Mouse (Mus musculus) spleen, postnatal 0 days (tissue): ENCODE results near the gene Pax7. TPM values are rescaled to one million over a fixed set of nuclear protein-coding genes. Genes with fewer than 3 reads are reported as not detected.

ENCODE experiments used
- polyA plus RNA-seq: library from polyadenylated mRNA; unstranded; fragments of >200 nt; fragmentation: Nextera tagmentation; extraction: Ambion mirVana; gene quantifications from 2 replicates; pipeline ENCODE4 v1.2.1, GENCODE M21; 2015

The Pax7 gene
- polyA plus RNA-seq = not detected in 2 replicates

GRCm38 (mm10) chr4:139833036-139833634 is at the start of gene Pax7:
Gene Pax7 (minus strand): TSS chr4:139833528.

Other genes with a start within 250 kb of the Pax7 start
- not detected in 2 replicates for gene Gm21969, start 230.3 kb downstream of the Pax7 start, polyA plus RNA-seq
- 4.7 and 5.9 TPM in 2 replicates for gene Aldh4a1, start 210.7 kb downstream of the Pax7 start, polyA plus RNA-seq
- not detected in 2 replicates for gene Tas1r2, start 180.0 kb downstream of the Pax7 start, polyA plus RNA-seq
- 0.02 TPM in 2 replicates for gene Klhdc7a, start 134.5 kb upstream of the Pax7 start, polyA plus RNA-seq